12 mouse cellular contexts compared by ENCODE assay signal in genomic region chr14:7943801-7944135, GRCm38 (mm10). TPM values are rescaled to one million over a fixed set of nuclear protein-coding genes. Genes with fewer than 3 reads are reported as not detected.
A peak's percentile ranks its signal among the peaks of the same experiment; 100 is the strongest.
DNase-seq lines count a peak whose midpoint lies in the region; ATAC-seq lines count a peak whose summit lies in the region.
"Had no signal": no experiment of that assay in that cellular context is flagged by ENCODE, and none has a peak within 500 bp of the region (broad histone marks: within the 10 kb centered on the region; RNA-seq: fewer than 3 reads in every experiment).

No protein-coding gene starts in this region.

- WGBS in hindbrain, embryonic 13.5 days: 85% methylated on average over 3 of the region's 3 CpGs
- WGBS in hindbrain, embryonic 14.5 days: 87% methylated on average over 3 of the region's 3 CpGs
- WGBS in limb, embryonic 12.5 days: 81% methylated on average over 3 of the region's 3 CpGs

- no peak overlapping the region for H3K4me2 ChIP-seq in hindbrain, embryonic 13.5 days
- H3K4me2 ChIP-seq in hindbrain, embryonic 14.5 days (replicated peaks): no peak overlapping the region
- no peak overlapping the region for H3K4me2 ChIP-seq in limb, embryonic 12.5 days
- H3K4me2 ChIP-seq: liver, embryonic 11.5 days had no signal

- H3K36me3 ChIP-seq in hindbrain, embryonic 13.5 days: peaks cover 91% of the 10 kb centered on the region
- H3K36me3 ChIP-seq in hindbrain, embryonic 14.5 days (replicated peaks; ENCODE audit: control insufficient read depth, insufficient read depth): peaks cover 78% of the 10 kb centered on the region
- peaks cover 94% of the 10 kb centered on the region for H3K36me3 ChIP-seq in limb, embryonic 12.5 days

- H3K9me3 ChIP-seq in hindbrain, embryonic 13.5 days: no peaks in the 10 kb centered on the region
- H3K9me3 ChIP-seq in hindbrain, embryonic 14.5 days (ENCODE audit: control insufficient read depth, low read length): no peaks in the 10 kb centered on the region
- no peaks in the 10 kb centered on the region for H3K9me3 ChIP-seq in limb, embryonic 12.5 days

- DNase-seq in adrenal gland, adult 2 months: peak; percentile 67
- no peak for DNase-seq in adrenal gland, postnatal 4 days (ENCODE audit: low spot score in 2 of 2)
- no peak for DNase-seq in hindbrain, embryonic 14.5 days (ENCODE audit: low spot score)
- DNase-seq in Muller cell, postnatal 12 days (ENCODE audit: inconsistent ontology term): peak; percentile 77
- DNase-seq in layer of hippocampus, postnatal 10 days (ENCODE audit: low spot score in 2 of 2): no peak
- no peak for DNase-seq in urinary bladder, postnatal 4 days (ENCODE audit: low spot score in 2 of 2)
- DNase-seq: spleen, adult 18-20 months had no signal

- H3K4me1 ChIP-seq in hindbrain, embryonic 13.5 days (replicated peaks): peaks cover 11% of the 10 kb centered on the region; the same call in 1 of the 2 replicates
- H3K4me1 ChIP-seq in hindbrain, embryonic 14.5 days (replicated peaks; ENCODE audit: control insufficient read depth, insufficient read depth, low read length): no peaks in the 10 kb centered on the region
- H3K4me1 ChIP-seq in limb, embryonic 12.5 days (replicated peaks): peaks cover 46% of the 10 kb centered on the region

- H3K27me3 ChIP-seq in hindbrain, embryonic 13.5 days: no peaks in the 10 kb centered on the region
- H3K27me3 ChIP-seq in hindbrain, embryonic 14.5 days (ENCODE audit: control insufficient read depth, insufficient read depth, low read length): no peaks in the 10 kb centered on the region
- H3K27me3 ChIP-seq in limb, embryonic 12.5 days: no peaks in the 10 kb centered on the region

- H3K4me3 ChIP-seq in hindbrain, embryonic 13.5 days: no peak overlapping the region
- no peak overlapping the region for H3K4me3 ChIP-seq in hindbrain, embryonic 14.5 days (replicated peaks; ENCODE audit: low read length)
- H3K4me3 ChIP-seq in limb, embryonic 12.5 days (replicated peaks): no peak overlapping the region

- ATAC-seq in hindbrain, embryonic 13.5 days (ENCODE audit: low FRiP score): no peak; the same call in 1 of the 2 replicates
- no peak for ATAC-seq in hindbrain, embryonic 14.5 days (ENCODE audit: low FRiP score)
- no peak for ATAC-seq in limb, embryonic 12.5 days (ENCODE audit: insufficient number of reproducible peaks, insufficient read depth, low FRiP score, low TSS enrichment, low read depth)

- H3K27ac ChIP-seq in hindbrain, embryonic 13.5 days: peak overlapping the region; percentile 23; the same call in 1 of the 2 replicates
- no peak overlapping the region for H3K27ac ChIP-seq in hindbrain, embryonic 14.5 days
- peak overlapping the region; percentile 68 for H3K27ac ChIP-seq in limb, embryonic 12.5 days

- no peak overlapping the region for H3K9ac ChIP-seq in hindbrain, embryonic 13.5 days
- H3K9ac ChIP-seq in hindbrain, embryonic 14.5 days: no peak overlapping the region
- no peak overlapping the region for H3K9ac ChIP-seq in limb, embryonic 12.5 days (replicated peaks)

RNA-seq across cellular contexts. Expression of gene Gm45521, which starts 13.3 kb away (rescaled TPM):
- total RNA-seq in adrenal gland, adult 2 months (2021): not detected
- polyA plus RNA-seq in adrenal gland, adult 2 months (2012; rRNA removed): not detected in 2 replicates
- total RNA-seq in adrenal gland, postnatal 4 days (2021): not detected
- 0.26 and 1.0 TPM in 2 replicates for polyA plus RNA-seq in hindbrain, embryonic 13.5 days (2015; fragmentation: Nextera tagmentation; extraction: Ambion mirVana)
- 0.44 and 0.51 TPM in 2 replicates for polyA plus RNA-seq in hindbrain, embryonic 14.5 days (2014; fragmentation: Nextera tagmentation; extraction: Ambion mirVana)
- polyA plus RNA-seq in limb, embryonic 12.5 days (2016; fragmentation: Nextera tagmentation; extraction: Ambion mirVana): not detected in 2 replicates
- total RNA-seq in layer of hippocampus, postnatal 10 days (2021): under 1 TPM; 0.54 to 0.96 TPM
- total RNA-seq: MEL had no signal
- polyA plus RNA-seq: heart, embryonic 14.5 days; liver, embryonic 11.5 days had no signal

RNA-seq across cellular contexts. Expression of gene Dnase1l3, which starts 50.6 kb away (rescaled TPM):
- 1 to 10 TPM in 1 of 2 experiments, under 1 TPM in 1; 0.24 to 1.5 TPM for total RNA-seq in adrenal gland, adult 2 months (2021)
- 0.32 and 0.63 TPM in 2 replicates for polyA plus RNA-seq in adrenal gland, adult 2 months (2012; rRNA removed)
- 1 to 10 TPM in 1 of 2 experiments, under 1 TPM in 1; 0.31 to 2.5 TPM for total RNA-seq in adrenal gland, postnatal 4 days (2021)
- 0.04 and 0.10 TPM in 2 replicates for polyA plus RNA-seq in hindbrain, embryonic 13.5 days (2015; fragmentation: Nextera tagmentation; extraction: Ambion mirVana)
- 0.09 TPM in 1 of 2 replicates, not detected in the other for polyA plus RNA-seq in hindbrain, embryonic 14.5 days (2014; fragmentation: Nextera tagmentation; extraction: Ambion mirVana)
- not detected in 2 replicates for polyA plus RNA-seq in limb, embryonic 12.5 days (2016; fragmentation: Nextera tagmentation; extraction: Ambion mirVana)
- total RNA-seq in layer of hippocampus, postnatal 10 days (2021): under 1 TPM in 1 of 2 experiments, not detected in 1; 0.07 TPM
- total RNA-seq: MEL had no signal

RNA-seq across cellular contexts. Expression of gene Abhd6, which starts 58.9 kb away (rescaled TPM):
- total RNA-seq in adrenal gland, adult 2 months (2021): 100 to 1,000 TPM in 1 of 2 experiments, 10 to 100 TPM in 1; 78.0 to 123 TPM
- polyA plus RNA-seq in adrenal gland, adult 2 months (2012; rRNA removed): 60.1 and 103 TPM in 2 replicates
- 10 to 100 TPM; 42.3 to 47.3 TPM for total RNA-seq in adrenal gland, postnatal 4 days (2021)
- polyA plus RNA-seq in hindbrain, embryonic 13.5 days (2015; fragmentation: Nextera tagmentation; extraction: Ambion mirVana): 31.7 and 31.9 TPM in 2 replicates
- polyA plus RNA-seq in hindbrain, embryonic 14.5 days (2014; fragmentation: Nextera tagmentation; extraction: Ambion mirVana): 35.7 and 37.0 TPM in 2 replicates
- polyA plus RNA-seq in limb, embryonic 12.5 days (2016; fragmentation: Nextera tagmentation; extraction: Ambion mirVana): 17.8 and 18.4 TPM in 2 replicates
- 10 to 100 TPM; 41.7 to 42.6 TPM for total RNA-seq in layer of hippocampus, postnatal 10 days (2021)
- total RNA-seq: MEL had no signal

Comparison
In these comparisons a context has a peak if more than half of its experiments do, and no peak if none do; other contexts are left out.
1. DNase-seq: peak in adrenal gland, adult 2 months (single experiment) and Muller cell, postnatal 12 days (single experiment); none in adrenal gland, postnatal 4 days (0 of 2), hindbrain, embryonic 14.5 days (single experiment), layer of hippocampus, postnatal 10 days (0 of 2) and urinary bladder, postnatal 4 days (0 of 2).